Mouse (Mus musculus) embryo, embryonic 11 days (tissue): Measurements from ENCODE around the gene Pkd1l3.
A peak's percentile ranks its signal among the peaks of the same experiment; 100 is the strongest.

Experiments used
- DNase-seq: peaks from one replicate; pipeline ENCODE4 v3.0.0-alpha.2; 2015

The Pkd1l3 gene

DNA sequence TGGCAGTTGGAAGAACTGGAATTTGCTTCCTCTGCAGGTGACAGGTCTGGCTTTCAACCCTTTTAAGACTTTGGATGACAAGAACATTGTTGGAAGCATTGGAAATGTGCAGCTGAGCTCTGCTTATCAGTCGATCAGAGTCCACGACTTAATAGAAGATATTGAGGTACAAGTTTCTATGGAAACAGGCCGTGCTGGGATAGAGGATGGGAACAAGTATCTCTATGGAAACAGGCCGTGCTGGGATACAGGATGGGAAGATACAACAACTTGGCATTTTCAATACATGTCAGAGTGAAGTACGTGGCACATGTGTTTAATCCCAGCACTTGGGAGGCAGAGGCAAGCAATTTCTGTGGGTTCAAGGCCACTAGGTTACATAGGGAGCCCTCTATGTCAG, 18.2 kb downstream of the Pkd1l3 start:
- DNase-seq = no peak

DNA sequence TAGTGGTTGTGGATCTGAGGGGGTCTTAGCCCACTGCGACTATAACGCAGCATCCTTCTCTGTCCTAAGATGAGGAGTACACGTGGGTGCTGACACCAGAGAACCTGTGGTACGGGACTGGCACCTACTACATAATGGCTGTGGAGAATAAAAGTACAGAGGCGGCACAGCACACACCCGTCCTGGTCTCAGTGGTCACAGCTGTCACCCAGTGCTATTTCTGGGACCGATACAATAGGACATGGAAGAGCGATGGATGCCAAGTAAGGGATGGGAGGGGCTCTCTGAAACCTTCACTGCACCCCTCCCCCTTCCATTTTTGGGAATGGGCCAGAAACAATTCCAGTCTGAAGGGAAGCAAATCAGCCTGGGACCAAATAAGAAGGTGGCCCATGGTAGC, 20.8 kb downstream of the Pkd1l3 start:
- no peak for DNase-seq

DNA sequence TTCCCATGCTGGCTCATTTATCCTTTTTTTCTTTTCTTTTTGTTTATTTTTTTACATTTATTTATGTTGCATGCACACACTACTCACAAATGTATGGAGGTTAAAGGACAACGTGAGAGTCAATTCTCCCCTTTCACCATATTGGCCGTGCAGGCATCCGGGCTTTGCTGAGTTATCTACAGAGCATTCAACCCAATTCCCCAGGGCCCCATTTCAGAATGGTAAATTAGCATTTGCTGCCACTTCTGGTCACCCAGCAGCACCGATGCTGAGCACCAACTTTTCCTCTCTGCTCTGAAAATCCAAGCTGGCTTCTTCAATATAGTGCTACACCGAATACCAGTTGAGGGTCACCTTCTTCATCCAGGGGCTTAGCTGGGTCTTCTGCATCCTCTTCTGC, 24.5 kb downstream of the Pkd1l3 start:
- DNase-seq = no peak

DNA sequence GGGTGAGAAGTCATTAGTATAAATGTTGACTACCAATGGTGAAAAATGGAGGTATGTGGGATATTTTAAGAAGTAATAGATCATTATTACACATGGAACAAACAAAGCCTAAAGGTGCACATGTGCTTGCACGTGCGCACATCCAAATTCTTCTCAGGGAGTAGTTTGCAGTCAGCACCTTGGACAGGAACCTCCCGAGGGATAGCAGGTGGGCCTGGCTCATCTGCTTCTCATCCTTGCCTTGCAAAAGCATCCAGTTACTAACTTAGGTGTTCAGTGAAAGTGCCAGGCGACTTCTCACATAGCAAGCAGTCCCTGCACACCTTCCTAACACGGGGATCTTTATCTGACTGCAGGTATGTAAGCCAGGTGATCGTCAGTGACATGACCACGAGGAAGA, 26.1 kb downstream of the Pkd1l3 start:
- no peak for DNase-seq

DNA sequence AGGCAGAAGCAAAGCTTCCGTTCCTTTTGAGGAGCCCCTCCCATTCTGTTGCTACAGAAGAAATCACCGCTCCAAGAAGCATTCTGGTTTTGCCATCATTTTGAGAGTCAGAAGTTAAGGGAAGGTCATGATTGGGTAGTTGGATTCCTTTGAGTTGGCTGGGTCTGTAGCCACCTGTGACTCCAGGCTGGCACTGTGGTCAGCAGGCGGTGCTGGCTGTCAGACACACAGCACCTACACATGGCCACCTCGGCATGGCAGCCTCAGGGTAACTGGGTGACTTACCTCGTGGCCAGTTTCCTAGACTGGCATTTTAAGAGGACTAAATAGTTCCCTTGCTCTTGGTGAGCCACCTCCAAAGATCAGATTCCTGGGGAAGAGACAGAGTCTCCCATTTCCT, 26.9 kb downstream of the Pkd1l3 start:
- no peak for DNase-seq

DNA sequence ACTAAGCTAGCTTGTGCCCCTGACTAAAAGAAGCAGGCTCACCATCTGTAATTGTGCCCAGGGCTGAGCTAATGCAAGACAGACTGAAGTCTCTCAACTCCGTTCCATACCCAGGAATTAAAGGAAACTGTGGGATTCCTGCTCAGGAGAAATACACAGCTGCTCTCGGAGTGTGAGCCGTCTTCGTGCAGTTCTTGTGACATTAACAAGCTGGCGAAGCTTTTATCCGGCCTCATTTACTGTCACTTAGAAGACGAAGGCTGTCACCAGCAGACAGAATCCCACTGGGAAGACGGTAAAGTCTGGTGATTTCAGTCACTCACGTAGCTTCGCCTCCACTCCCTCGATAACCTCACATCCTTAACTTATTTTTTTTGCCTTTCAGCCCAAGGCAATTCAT, 33.0 kb downstream of the Pkd1l3 start:
- no peak for DNase-seq

DNA sequence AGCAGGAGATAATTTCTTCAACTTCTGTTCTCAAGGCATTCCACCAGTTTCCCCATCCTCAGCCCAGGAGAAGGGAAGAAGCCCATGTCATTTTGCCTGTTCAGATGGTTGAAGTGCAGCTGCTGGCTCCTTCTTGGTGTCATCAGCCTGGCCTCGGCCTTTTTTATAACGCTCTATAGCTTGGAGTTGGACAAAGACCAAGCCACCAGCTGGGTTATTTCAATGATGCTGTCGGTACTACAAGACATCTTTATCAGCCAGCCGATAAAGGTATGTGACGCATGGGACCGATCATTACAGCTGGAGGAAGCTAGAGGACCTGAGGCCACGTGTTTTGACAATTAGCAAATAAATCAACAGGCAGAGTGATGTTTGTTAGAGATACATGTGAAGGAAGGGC, 34.2 kb downstream of the Pkd1l3 start:
- DNase-seq = no peak

DNA sequence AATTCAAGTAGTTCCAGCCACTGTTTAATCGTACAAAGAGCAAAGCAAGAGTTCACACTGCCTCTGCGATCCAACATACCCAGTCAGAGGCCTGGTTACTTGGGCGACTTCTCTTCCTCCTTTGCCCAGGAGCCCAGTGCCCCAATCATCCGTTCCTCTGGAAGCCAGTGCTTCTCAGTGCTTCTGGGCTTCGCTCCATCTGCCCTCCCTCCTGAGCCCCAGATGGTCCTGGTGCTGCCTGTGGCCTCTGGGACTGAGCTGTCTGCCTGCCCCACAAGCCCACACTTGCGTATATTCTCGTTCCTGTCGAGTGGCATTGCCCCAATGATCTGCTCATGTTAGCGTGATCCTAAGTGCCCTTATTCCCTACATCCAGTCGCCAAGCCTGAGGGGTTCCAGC, 36.5 kb downstream of the Pkd1l3 start:
- no peak for DNase-seq

DNA sequence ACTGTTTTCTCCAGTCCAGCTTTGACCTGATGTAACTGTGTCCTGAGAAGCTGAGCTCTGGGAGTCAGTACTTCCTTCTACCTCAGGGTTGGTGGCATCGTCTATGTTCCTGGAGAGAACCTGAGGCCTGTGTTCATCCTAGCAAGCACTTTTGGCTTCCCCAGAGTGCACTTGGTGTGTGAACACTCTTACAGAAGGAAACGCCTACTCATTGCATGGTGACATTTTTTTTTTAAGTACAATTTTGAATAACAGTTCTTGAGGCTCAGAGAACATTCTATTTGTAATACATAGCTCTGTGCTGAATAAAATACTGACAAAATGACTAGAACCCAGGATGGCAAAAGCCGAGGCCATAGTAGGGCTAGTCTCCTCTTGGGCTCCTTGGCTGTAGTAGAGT, 42.5 kb downstream of the Pkd1l3 start:
- no peak for DNase-seq

DNA sequence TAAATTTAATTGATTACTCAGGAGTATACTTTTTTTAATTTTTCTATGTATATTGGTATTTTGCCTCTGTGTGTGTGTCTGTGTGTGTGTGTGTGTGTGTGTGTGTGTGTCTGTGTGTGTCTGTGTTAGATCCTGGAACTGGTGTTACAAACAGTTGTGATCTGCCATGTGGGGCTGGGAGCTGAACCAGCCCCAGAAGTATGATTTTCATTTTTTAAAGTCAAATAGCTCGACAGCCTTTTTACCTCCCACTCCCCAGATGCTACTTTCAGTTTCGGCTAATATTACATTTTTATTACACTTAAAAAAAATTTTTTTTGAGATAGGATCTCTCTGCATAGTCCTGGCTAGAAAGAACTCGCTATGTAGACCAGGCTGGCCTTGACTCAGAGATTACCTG, 48.0 kb downstream of the Pkd1l3 start:
- no peak for DNase-seq

DNA sequence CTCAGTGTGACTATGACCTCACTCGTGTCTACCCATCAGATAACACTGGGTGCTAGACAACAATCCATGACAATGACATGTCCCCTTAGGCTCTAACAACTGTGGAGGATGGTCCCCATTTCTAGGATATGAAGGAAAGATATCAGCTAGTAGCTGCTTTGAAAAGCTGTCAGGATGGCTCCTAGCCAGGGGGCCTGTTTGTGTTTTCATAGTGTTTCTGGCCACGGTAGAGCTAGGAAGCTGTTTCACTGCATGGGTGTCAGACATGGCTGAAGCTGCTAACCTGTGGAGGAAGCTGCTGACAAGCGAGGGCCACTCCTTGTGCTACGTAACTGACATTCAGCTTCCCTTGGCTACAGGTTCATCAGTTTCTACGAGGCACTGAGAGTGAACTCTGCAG, 52.3 kb downstream of the Pkd1l3 start:
- no peak for DNase-seq

DNA sequence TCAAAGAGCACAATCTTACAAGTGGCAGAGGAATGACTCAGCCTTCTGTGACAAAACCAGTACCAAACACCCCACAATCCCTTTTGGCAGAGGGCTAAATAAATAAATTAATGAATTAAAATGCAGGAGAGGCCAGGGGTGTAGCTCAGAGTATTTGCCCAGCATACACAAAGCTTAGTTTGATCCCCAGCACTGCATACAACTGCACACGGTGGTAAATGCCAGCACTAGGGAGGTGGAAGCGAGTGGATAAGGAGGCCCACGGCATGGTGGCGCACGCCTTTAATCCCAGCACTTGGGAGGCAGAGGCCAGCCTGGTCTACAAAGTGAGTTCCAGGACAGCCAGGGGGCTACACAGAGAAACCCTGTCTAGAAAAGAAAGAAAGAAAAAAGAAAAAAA, 58.3 kb downstream of the Pkd1l3 start:
- DNase-seq = no peak

DNA sequence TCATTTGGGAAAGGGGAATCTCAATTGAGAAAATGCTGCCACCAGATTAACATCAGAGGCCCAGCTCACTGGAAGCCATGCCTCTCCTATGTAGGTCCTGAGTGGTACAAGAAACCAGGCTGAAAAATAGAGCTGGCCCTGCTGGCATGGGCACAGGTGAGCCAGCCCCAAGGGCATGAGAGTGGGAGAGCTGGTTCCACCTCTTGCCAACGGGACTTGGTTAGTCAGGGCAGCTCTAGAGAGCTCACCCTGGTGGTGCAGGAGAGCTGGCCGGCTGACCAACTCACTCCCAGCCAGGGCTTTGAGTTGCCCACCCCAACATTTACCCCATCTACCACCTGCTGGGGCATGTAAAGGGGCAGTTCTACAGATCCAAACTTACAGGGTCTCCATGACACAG, 59.3 kb downstream of the Pkd1l3 start:
- DNase-seq = no peak

DNA sequence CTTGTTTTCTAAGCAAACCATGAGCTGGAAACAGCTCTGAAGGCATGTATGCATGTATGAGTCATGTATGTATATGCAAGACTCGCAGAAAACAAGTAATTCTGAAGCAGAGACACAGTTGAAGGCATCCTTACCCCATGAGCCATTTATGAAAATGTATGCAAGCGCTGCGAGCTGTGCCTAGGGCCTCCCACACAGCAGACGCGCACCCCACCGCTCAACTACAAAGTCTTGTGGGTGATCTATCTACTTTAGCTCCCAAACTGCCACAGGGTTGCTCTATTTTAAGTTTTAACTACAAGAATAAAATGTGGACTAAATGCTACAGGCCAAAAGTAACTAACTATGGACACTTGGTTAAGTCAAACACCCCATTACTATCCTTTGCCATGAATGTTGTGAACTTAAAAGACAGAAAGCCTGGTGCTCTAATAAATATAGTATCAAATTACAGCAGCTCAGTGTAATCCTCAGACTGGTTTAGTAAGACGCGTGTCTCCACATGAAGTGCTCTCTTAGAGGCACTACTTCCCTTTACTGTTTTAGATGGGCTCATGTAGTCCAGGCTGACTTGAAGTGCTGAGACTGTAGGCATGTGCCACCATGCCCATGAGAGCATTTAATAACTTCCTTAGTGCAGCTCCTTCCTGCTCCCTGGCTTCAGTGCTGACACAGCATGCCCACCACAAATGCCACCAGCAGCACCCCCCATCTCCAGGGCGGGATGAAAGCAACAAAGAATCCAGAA, 61.8 kb downstream of the Pkd1l3 start:
- no peak for DNase-seq

DNA sequence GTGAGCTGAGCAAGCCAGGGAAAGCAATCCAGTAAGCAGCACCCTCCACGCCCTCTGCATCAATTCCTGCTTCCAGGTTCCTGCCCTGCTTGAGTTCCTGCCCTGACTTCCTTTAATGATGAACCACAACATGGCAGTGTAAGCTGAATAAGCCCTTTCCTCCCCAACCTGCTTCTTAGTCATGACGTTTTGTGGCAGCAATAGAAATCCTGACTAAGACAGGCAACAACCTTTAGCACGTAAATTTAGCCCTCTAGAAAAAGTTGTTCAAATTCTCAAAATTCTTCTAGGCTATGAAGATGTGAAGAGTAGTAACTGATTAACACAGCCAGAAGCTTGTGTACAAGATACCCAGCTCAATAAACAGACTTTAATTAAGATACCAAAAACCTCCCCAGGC, 67.2 kb downstream of the Pkd1l3 start:
- no peak for DNase-seq

DNA sequence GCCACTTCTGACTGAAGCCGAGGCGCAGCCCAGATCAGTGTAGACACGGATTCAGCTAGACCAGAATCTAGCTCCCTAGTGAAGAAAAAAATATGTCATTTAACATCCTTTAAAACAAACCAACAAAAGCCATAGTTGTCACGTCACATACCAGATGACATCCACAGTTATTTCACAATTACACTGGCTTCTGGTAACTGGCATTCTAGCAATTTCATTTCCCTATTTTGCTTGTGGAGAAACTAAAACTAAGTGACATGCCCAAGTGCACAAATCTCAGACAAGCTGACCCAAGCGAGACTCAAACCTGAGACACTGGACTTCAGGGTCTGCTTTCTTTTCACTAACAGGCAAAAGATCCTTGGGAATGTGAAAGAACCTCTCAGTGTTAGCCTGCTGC, 67.8 kb downstream of the Pkd1l3 start:
- no peak for DNase-seq

DNA sequence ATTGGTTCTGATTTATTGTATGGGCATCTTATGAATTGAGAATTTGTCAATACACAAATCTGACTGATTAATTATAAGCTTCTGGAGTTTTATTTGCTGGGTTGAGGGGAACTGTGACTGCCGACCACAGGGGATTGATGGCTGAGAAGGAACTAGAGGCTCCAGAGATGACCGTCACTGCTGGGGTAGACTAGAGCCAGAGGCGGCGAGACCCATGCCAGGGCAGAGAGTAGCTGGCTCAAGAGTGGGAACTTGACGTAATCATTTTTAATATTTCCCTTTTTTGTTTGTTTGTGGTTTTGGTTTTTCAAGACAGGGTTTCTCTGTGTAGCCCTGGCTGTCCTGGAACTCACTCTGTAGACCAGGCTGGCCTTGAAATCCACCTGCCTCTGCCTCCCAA, 72.9 kb downstream of the Pkd1l3 start:
- no peak for DNase-seq

DNA sequence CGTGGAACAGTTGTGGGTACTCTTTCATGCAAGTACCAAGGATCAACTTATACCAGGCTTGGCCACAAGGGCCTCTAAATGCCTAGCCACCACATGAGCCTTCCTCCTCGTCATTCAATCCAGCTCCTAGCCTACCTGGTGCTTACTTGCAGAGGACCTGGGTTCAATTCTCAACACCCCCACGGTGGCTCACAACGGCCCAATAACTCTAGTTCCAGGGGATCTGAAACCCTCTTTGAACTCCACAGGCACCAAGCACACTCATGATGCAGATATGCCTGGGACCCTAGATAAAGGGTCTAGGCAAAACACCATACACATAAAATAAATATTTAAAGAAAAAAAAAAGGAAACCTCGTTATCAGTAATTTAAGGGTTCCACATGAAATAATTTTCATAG, 77.5 kb downstream of the Pkd1l3 start:
- DNase-seq = peak; percentile 49

DNA sequence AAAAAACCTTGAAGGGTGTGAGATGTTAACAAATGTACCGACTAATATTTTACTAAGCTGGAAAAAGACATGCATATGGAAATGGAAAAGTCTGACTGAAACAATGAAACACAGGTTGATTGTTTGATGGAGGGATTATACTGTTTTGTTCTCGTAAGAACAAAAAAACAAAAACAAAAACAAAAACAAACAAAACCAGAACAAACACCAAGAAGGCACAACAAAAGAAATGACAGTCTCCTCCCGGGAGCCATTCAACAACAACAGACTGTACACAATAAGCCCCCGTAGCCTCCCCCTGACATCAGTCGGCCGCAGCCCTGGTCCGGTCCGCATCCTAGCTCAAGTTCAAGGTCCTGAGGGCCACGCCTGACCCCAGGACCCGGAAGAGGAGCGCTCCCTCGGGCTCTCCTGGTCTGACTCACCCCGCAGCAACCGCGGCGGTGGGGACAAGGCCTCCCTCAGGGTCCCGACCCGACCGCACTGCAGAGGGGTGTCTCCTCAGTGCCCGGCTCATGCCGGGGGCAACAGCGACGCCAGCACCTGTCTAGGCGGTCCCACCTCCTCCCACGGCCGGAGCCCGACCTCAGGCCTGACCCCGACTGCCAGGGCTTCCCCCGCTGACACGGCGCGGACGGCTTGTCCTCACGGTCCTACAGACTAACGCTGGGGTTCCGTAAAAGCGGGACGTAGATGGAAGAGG, 78.3 kb downstream of the Pkd1l3 start:
- peak; percentile 59 for DNase-seq

DNA sequence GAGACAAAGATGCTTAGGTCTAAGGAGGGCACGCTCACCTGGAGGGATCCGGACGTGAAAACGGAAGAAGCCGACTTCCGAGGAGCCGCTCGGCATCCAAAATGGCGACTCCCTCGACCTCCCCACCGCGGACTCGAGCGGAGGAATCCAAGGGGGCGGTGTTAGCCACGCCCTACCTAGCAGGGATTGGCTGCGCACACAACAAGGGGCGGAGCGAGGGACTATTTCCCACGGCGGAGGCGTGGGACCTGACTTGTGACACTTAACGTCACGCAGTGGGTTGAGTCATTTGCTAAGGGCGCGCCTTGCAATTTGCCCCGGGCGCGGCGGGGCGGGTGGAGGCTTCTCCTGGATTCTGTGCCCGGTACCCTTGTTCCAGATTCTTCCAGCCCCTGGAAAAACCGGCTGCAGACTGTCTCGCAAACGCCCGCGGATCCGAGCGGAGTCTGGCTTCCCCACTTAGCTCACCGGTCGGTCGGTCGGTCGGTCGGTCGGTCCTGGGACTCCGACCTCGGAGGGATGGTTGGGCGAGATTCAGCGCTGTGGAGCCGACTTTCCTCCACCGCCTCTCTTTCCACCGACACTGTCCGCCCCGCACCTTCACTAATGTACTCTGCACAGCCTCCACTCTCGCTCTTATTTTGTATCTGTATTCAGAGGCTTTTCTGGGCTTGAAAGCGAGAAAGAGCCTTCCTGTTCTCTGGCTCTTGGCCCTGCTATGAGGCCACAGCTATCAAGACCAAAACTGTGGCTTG, 79.0 kb downstream of the Pkd1l3 start, which contains the start of gene Ist1:
Gene Ist1, minus strand, starts transcription at position 115 of the 755 bp plus-strand sequence.
- peak; percentile 100 for DNase-seq

DNA sequence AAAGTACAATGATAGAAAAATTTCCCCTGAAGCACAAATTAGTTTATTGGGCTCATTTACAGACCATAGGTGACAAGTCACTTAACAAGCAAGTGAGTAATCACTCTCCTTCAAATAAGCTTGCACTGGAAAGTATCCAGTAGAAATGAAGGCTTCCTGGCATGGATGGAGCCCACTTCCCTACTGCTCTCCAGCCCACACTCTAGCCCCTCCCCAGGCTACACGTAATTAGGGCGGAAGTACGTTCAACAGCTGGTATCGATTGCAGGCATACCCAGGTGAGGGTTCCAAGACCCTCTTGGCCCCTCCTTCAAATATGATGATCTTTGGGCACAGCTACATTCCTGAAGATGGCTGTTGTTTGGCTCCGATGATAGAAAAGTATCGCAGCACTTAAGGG, 79.8 kb downstream of the Pkd1l3 start:
- DNase-seq = no peak

DNA sequence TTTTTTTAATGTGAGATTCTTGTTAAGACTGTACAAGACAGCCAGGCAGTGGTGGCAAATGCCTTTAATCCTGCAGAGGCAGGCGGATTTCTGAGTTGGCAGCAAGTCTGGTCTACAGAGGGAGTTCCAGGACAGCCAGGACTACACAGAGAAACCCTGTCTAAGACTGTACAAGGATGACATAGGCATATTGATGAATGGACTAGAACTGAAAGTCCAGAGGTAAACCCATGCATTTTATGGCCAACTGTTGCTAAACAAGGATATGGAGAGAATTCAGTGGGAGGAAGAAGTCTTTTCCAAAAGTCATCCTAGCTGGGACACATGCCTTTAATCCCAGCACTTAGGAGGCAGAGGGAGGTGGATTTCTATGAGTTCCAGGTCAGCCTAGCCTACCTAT, 83.4 kb downstream of the Pkd1l3 start:
- no peak for DNase-seq

DNA sequence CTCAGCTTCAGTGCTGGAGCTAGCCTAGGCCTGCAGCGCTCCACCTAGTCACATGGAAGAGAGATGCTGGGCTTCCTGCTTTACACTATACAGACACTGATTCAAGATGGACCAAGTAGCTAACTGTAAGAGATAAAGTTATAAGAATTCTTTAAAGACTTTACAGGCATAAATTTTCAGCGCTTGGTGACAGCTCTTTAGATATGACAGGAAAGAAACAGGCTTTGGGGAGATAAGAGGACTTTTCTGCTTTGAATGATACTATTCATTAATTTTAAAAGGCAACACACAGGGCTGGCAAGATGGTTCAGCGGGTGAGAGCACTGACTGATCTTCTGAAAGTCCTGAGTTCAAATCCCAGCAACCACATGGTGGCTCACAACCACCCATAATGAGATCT, 84.2 kb downstream of the Pkd1l3 start:
- DNase-seq = no peak
